Mouse (Mus musculus) cortical plate, adult 2 months (tissue): ENCODE data around the gene Olfr1359.

ENCODE experiments used
- CTCF ChIP-seq: fragments of 200-500 bp; IDR thresholded peaks from 2 replicates; pipeline ENCODE4 v1.5.1; 2011; ENCODE audit warnings: mild to moderate bottlenecking, control low read depth, low read length; ENCODE audit not compliant: insufficient read depth; ENCODE audit errors: extremely low read depth
- POLR2A ChIP-seq: fragments of 200-500 bp; IDR thresholded peaks from 2 replicates; pipeline ENCODE4 v1.6.1; 2011; ENCODE audit warnings: mild to moderate bottlenecking, low read length, control low read depth; ENCODE audit not compliant: insufficient read depth; ENCODE audit errors: extremely low read depth

- TF ChIP-seq CTCF = no peak
- no peak for TF ChIP-seq POLR2A
Observed at GRCm38 (mm10) chr13:21745006-21745405, 47.1 kb downstream of the Olfr1359 start.
